Mouse (Mus musculus): ENCODE data around the gene Hexb. TPM values are rescaled to one million over a fixed set of nuclear protein-coding genes. Genes with fewer than 3 reads are reported as not detected.

Hexb gene
- polyA plus RNA-seq, 1 experiment from 2014 or later: 38.0 TPM

- 61% methylated on average over 3 of the region's 3 CpGs for WGBS
- H3K4me2 ChIP-seq (ENCODE audit: low read length): no peak overlapping the region
- DNase-seq (ENCODE audit: low spot score): no peak
- no peaks in the 10 kb centered on the region for H3K9me3 ChIP-seq (replicated peaks; ENCODE audit: control insufficient read depth, low read length)
- peak; percentile 81 for ATAC-seq
- H3K4me1 ChIP-seq (ENCODE audit: control insufficient read depth, insufficient read depth, low read length): peaks cover 6% of the 10 kb centered on the region; the same call in 1 of the 2 replicates
- H3K9ac ChIP-seq (ENCODE audit: low read length): no peak overlapping the region
- H3K27me3 ChIP-seq (replicated peaks; ENCODE audit: control insufficient read depth, insufficient read depth, low read length): no peaks in the 10 kb centered on the region
- H3K27ac ChIP-seq (ENCODE audit: low read depth, low read length): no peak overlapping the region
- no peak overlapping the region for H3K4me3 ChIP-seq (ENCODE audit: low read depth, low read length)
- H3K36me3 ChIP-seq (ENCODE audit: control insufficient read depth, insufficient read depth, low read length): no peaks in the 10 kb centered on the region
Observed at GRCm38 (mm10) chr13:97214583-97215268, 16.6 kb upstream of the Hexb start.

- Histone ChIP-seq H3K27me3 (replicated peaks; ENCODE audit: control insufficient read depth, insufficient read depth, low read length) (no peaks in the 10 kb centered on the region), H3K9me3 (replicated peaks; ENCODE audit: control insufficient read depth, low read length) (no peaks in the 10 kb centered on the region), H3K27ac (ENCODE audit: low read depth, low read length) (no peak overlapping the region), H3K36me3 (ENCODE audit: control insufficient read depth, insufficient read depth, low read length) (no peaks in the 10 kb centered on the region), H3K4me2 (ENCODE audit: low read length) (no peak overlapping the region), H3K4me3 (ENCODE audit: low read depth, low read length) (no peak overlapping the region), H3K4me1 (ENCODE audit: control insufficient read depth, insufficient read depth, low read length) (peaks cover 5% of the 10 kb centered on the region), H3K9ac (ENCODE audit: low read length) (no peak overlapping the region)
- WGBS: 66% methylated on average over 3 of the region's 3 CpGs
- no peak for DNase-seq (ENCODE audit: low spot score)
- ATAC-seq: no peak
Observed at GRCm38 (mm10) chr13:97208500-97209010, 10.4 kb upstream of the Hexb start.

- H3K27me3 ChIP-seq (replicated peaks; ENCODE audit: control insufficient read depth, insufficient read depth, low read length): no peaks in the 10 kb centered on the region
Observed at GRCm38 (mm10) chr13:97208112-97208478, 9.9 kb upstream of the Hexb start.

GRCm38 (mm10) chr13:97207472-97208111, 9.4 kb upstream of the Hexb start:
- H3K27me3 ChIP-seq (replicated peaks; ENCODE audit: control insufficient read depth, insufficient read depth, low read length): no peaks in the 10 kb centered on the region
- H3K36me3 ChIP-seq (ENCODE audit: control insufficient read depth, insufficient read depth, low read length): no peaks in the 10 kb centered on the region
- WGBS: 85% methylated on average over 7 of the region's 7 CpGs

More at GRCm38 (mm10) chr13:97208112-97208478, 9.9 kb upstream of the Hexb start:
- Histone ChIP-seq H3K9ac (ENCODE audit: low read length) (no peak overlapping the region), H3K36me3 (ENCODE audit: control insufficient read depth, insufficient read depth, low read length) (no peaks in the 10 kb centered on the region), H3K27ac (ENCODE audit: low read depth, low read length) (no peak overlapping the region), H3K9me3 (replicated peaks; ENCODE audit: control insufficient read depth, low read length) (no peaks in the 10 kb centered on the region), H3K4me2 (ENCODE audit: low read length) (no peak overlapping the region), H3K4me1 (ENCODE audit: control insufficient read depth, insufficient read depth, low read length) (peaks cover 5% of the 10 kb centered on the region), H3K4me3 (ENCODE audit: low read depth, low read length) (no peak overlapping the region)
- no peak for DNase-seq (ENCODE audit: low spot score)
- WGBS: 57% methylated on average over 7 of the region's 7 CpGs
- ATAC-seq: no peak

GRCm38 (mm10) chr13:97206046-97206445, 7.9 kb upstream of the Hexb start:
- DNase-seq (ENCODE audit: low spot score) (no peak), ATAC-seq (no peak)
- WGBS: 93% methylated on average over 2 of the region's 2 CpGs
- no peak overlapping the region for H3K4me3 ChIP-seq (ENCODE audit: low read depth, low read length)
- H3K9me3 ChIP-seq (replicated peaks; ENCODE audit: control insufficient read depth, low read length): no peaks in the 10 kb centered on the region
- no peak overlapping the region for H3K9ac ChIP-seq (ENCODE audit: low read length)
- H3K36me3 ChIP-seq (ENCODE audit: control insufficient read depth, insufficient read depth, low read length): no peaks in the 10 kb centered on the region
- no peak overlapping the region for H3K27ac ChIP-seq (ENCODE audit: low read depth, low read length)
- H3K4me2 ChIP-seq (ENCODE audit: low read length): no peak overlapping the region
- H3K27me3 ChIP-seq (replicated peaks; ENCODE audit: control insufficient read depth, insufficient read depth, low read length): no peaks in the 10 kb centered on the region
- H3K4me1 ChIP-seq (ENCODE audit: control insufficient read depth, insufficient read depth, low read length): peaks cover 5% of the 10 kb centered on the region

More at GRCm38 (mm10) chr13:97207472-97208111, 9.4 kb upstream of the Hexb start:
- Histone ChIP-seq H3K4me2 (ENCODE audit: low read length) (no peak overlapping the region), H3K4me1 (ENCODE audit: control insufficient read depth, insufficient read depth, low read length) (peaks cover 5% of the 10 kb centered on the region), H3K4me3 (ENCODE audit: low read depth, low read length) (no peak overlapping the region), H3K27ac (ENCODE audit: low read depth, low read length) (no peak overlapping the region), H3K9ac (ENCODE audit: low read length) (no peak overlapping the region), H3K9me3 (replicated peaks; ENCODE audit: control insufficient read depth, low read length) (no peaks in the 10 kb centered on the region)
- no peak for DNase-seq (ENCODE audit: low spot score)
- no peak for ATAC-seq

- H3K4me3 ChIP-seq (ENCODE audit: low read depth, low read length): peak overlapping the region; percentile 21
- H3K4me2 ChIP-seq (ENCODE audit: low read length): peak overlapping the region; percentile 53
- peak; percentile 86 for DNase-seq (ENCODE audit: low spot score)
- H3K4me1 ChIP-seq (ENCODE audit: control insufficient read depth, insufficient read depth, low read length): peaks cover 5% of the 10 kb centered on the region
- H3K27ac ChIP-seq (ENCODE audit: low read depth, low read length): no peak overlapping the region
- no peaks in the 10 kb centered on the region for H3K9me3 ChIP-seq (replicated peaks; ENCODE audit: control insufficient read depth, low read length)
- WGBS: 11% methylated on average over 18 of the region's 18 CpGs
- no peaks in the 10 kb centered on the region for H3K36me3 ChIP-seq (ENCODE audit: control insufficient read depth, insufficient read depth, low read length)
- ATAC-seq: peak; percentile 87
- H3K9ac ChIP-seq (ENCODE audit: low read length): peak overlapping the region; percentile 49
- no peaks in the 10 kb centered on the region for H3K27me3 ChIP-seq (replicated peaks; ENCODE audit: control insufficient read depth, insufficient read depth, low read length)
Observed at GRCm38 (mm10) chr13:97205052-97205701, 7.0 kb upstream of the Hexb start.

GRCm38 (mm10) chr13:97201896-97202295, 3.7 kb upstream of the Hexb start:
- WGBS: 80% methylated on average over 4 of the region's 4 CpGs

GRCm38 (mm10) chr13:97201076-97201475, 2.9 kb upstream of the Hexb start:
- no peak for DNase-seq (ENCODE audit: low spot score)
- 84% methylated on average over 7 of the region's 7 CpGs for WGBS

More at GRCm38 (mm10) chr13:97201896-97202295, 3.7 kb upstream of the Hexb start:
- ATAC-seq (no peak), DNase-seq (ENCODE audit: low spot score) (no peak)
- Histone ChIP-seq H3K27ac (ENCODE audit: low read depth, low read length) (no peak overlapping the region), H3K4me3 (ENCODE audit: low read depth, low read length) (no peak overlapping the region), H3K9me3 (replicated peaks; ENCODE audit: control insufficient read depth, low read length) (no peaks in the 10 kb centered on the region), H3K36me3 (ENCODE audit: control insufficient read depth, insufficient read depth, low read length) (no peaks in the 10 kb centered on the region), H3K27me3 (replicated peaks; ENCODE audit: control insufficient read depth, insufficient read depth, low read length) (no peaks in the 10 kb centered on the region), H3K4me2 (ENCODE audit: low read length) (no peak overlapping the region), H3K9ac (ENCODE audit: low read length) (no peak overlapping the region), H3K4me1 (ENCODE audit: control insufficient read depth, insufficient read depth, low read length) (peaks cover 8% of the 10 kb centered on the region)

More at GRCm38 (mm10) chr13:97201076-97201475, 2.9 kb upstream of the Hexb start:
- no peak for ATAC-seq
- Histone ChIP-seq H3K9ac (ENCODE audit: low read length) (no peak overlapping the region), H3K9me3 (replicated peaks; ENCODE audit: control insufficient read depth, low read length) (no peaks in the 10 kb centered on the region), H3K27me3 (replicated peaks; ENCODE audit: control insufficient read depth, insufficient read depth, low read length) (no peaks in the 10 kb centered on the region), H3K4me2 (ENCODE audit: low read length) (no peak overlapping the region), H3K4me3 (ENCODE audit: low read depth, low read length) (no peak overlapping the region), H3K4me1 (ENCODE audit: control insufficient read depth, insufficient read depth, low read length) (peaks cover 15% of the 10 kb centered on the region), H3K27ac (ENCODE audit: low read depth, low read length) (no peak overlapping the region), H3K36me3 (ENCODE audit: control insufficient read depth, insufficient read depth, low read length) (no peaks in the 10 kb centered on the region)

Data from forebrain, embryonic 14.5 days (tissue).